Comparison of ENCODE assay signal across 12 mouse cellular contexts in genomic region chr8:119352977-119353658, GRCm38 (mm10). TPM values are rescaled to one million over a fixed set of nuclear protein-coding genes. Genes with fewer than 3 reads are reported as not detected.
A peak's percentile ranks its signal among the peaks of the same experiment; 100 is the strongest.
DNase-seq lines count a peak whose midpoint lies in the region; ATAC-seq and TF ChIP-seq lines count a peak whose summit lies in the region.
"Had no signal": no experiment of that assay in that cellular context is flagged by ENCODE, and none has a peak within 500 bp of the region (broad histone marks: within the 10 kb centered on the region; RNA-seq: fewer than 3 reads in every experiment).

No protein-coding gene starts in this region.

- intact Hi-C loops in gastrocnemius, adult 2 months (cut with DNase I): no loop called here

- H3K27me3 ChIP-seq in heart, embryonic 10.5 days (ENCODE audit: insufficient read depth, poor library complexity, severe bottlenecking): no peaks in the 10 kb centered on the region
- no peaks in the 10 kb centered on the region for H3K27me3 ChIP-seq in G1E (ENCODE audit: insufficient read depth, low read length)
- H3K27me3 ChIP-seq in midbrain, embryonic 16.5 days (ENCODE audit: control insufficient read depth, insufficient read depth, low read depth, low read length): no peaks in the 10 kb centered on the region
- H3K27me3 ChIP-seq: midbrain, embryonic 15.5 days had no signal

- peak overlapping the region; percentile 2; the same call in 1 of the 2 replicates for H3K27ac ChIP-seq in heart, embryonic 10.5 days
- no peak overlapping the region for H3K27ac ChIP-seq in gastrocnemius, adult 2 months
- no peak overlapping the region for H3K27ac ChIP-seq in midbrain, embryonic 16.5 days (ENCODE audit: low read length)
- H3K27ac ChIP-seq: hindbrain, embryonic 10.5 days; midbrain, embryonic 15.5 days had no signal

- H3K36me3 ChIP-seq in heart, embryonic 10.5 days: peaks cover 33% of the 10 kb centered on the region
- H3K36me3 ChIP-seq in G1E (replicated peaks): peaks cover 37% of the 10 kb centered on the region
- peaks cover 16% of the 10 kb centered on the region for H3K36me3 ChIP-seq in midbrain, embryonic 16.5 days (ENCODE audit: control insufficient read depth, insufficient read depth, low read length)

- H3K9me3 ChIP-seq in heart, embryonic 10.5 days: no peaks in the 10 kb centered on the region
- H3K9me3 ChIP-seq in G1E (replicated peaks): no peaks in the 10 kb centered on the region
- no peaks in the 10 kb centered on the region for H3K9me3 ChIP-seq in midbrain, embryonic 16.5 days (replicated peaks; ENCODE audit: control insufficient read depth, low read length, poor library complexity, severe bottlenecking)
- H3K9me3 ChIP-seq: hindbrain, embryonic 10.5 days; midbrain, embryonic 15.5 days had no signal

- no peak overlapping the region for H3K4me3 ChIP-seq in heart, embryonic 10.5 days
- H3K4me3 ChIP-seq in G1E (ENCODE audit: low read depth, low read length): peak overlapping the region; percentile 27; the same call in 1 of the 2 replicates
- no peak overlapping the region for H3K4me3 ChIP-seq in gastrocnemius, adult 2 months
- no peak overlapping the region for H3K4me3 ChIP-seq in midbrain, embryonic 16.5 days (ENCODE audit: low read depth, low read length)
- H3K4me3 ChIP-seq: hindbrain, embryonic 10.5 days; midbrain, embryonic 15.5 days had no signal

- peak; percentile 70 for ATAC-seq in G1E (ENCODE audit: extremely low read depth, insufficient number of reproducible peaks, low FRiP score, poor library complexity, severe bottlenecking)
- peak; percentile 82 for ATAC-seq in common myeloid progenitor, adult 5-6 weeks (replicated peaks; ENCODE audit: low read depth, poor library complexity, severe bottlenecking)
- peak; percentile 71 for ATAC-seq in megakaryocyte progenitor cell, adult 5-6 weeks (replicated peaks; ENCODE audit: poor library complexity)
- no peak for ATAC-seq in midbrain, embryonic 16.5 days
- ATAC-seq: midbrain, embryonic 15.5 days had no signal

- peak; percentile 72 for DNase-seq in heart, embryonic 10.5 days (ENCODE audit: low spot score)
- DNase-seq in heart, postnatal 4 days: no peak
- no peak for DNase-seq in G1E (ENCODE audit: low spot score)
- DNase-seq in gastrocnemius, adult 2 months: no peak
- no peak for DNase-seq in frontal cortex, postnatal 36 days (ENCODE audit: low spot score in 2 of 2)
- DNase-seq: adrenal gland, postnatal 25 days; kidney, adult 11 months had no signal

- no peak overlapping the region for H3K4me2 ChIP-seq in midbrain, embryonic 16.5 days (ENCODE audit: low read length)
- H3K4me2 ChIP-seq: midbrain, embryonic 15.5 days had no signal

- TF ChIP-seq CTCF in G1E (IDR thresholded peaks at IDR 0.05; ENCODE audit: low read depth, low read length): no peak
- no peak for TF ChIP-seq CTCF in gastrocnemius, adult 2 months (IDR thresholded peaks at IDR 0.05)

- WGBS in heart, embryonic 10.5 days: 70% methylated on average over 10 of the region's 10 CpGs
- WGBS in midbrain, embryonic 16.5 days: 82% methylated on average over 10 of the region's 10 CpGs

- H3K9ac ChIP-seq in midbrain, embryonic 16.5 days (ENCODE audit: low read depth, low read length): no peak overlapping the region
- H3K9ac ChIP-seq: midbrain, embryonic 15.5 days had no signal

- peaks cover 6% of the 10 kb centered on the region; the same call in 1 of the 2 replicates for H3K4me1 ChIP-seq in heart, embryonic 10.5 days
- H3K4me1 ChIP-seq in G1E (ENCODE audit: insufficient read depth, low read depth, low read length): peaks cover 28% of the 10 kb centered on the region
- H3K4me1 ChIP-seq in midbrain, embryonic 16.5 days (ENCODE audit: control insufficient read depth, insufficient read depth, low read length): no peaks in the 10 kb centered on the region
- H3K4me1 ChIP-seq: hindbrain, embryonic 10.5 days; midbrain, embryonic 15.5 days had no signal

RNA-seq across cellular contexts. Expression of gene Hsbp1, which starts 8.8 kb away (rescaled TPM):
- 250 and 267 TPM in 2 replicates for polyA plus RNA-seq in heart, embryonic 10.5 days (2016; fragmentation: Nextera tagmentation; extraction: Ambion mirVana)
- total RNA-seq in heart, postnatal 4 days (2021): 100 to 1,000 TPM; 180 to 183 TPM
- total RNA-seq in G1E (2014; fragmentation: Nextera tagmentation) (191 and 220 TPM in 2 replicates), G1E (2017) (92.1 and 104 TPM in 2 replicates)
- 50.6 and 60.5 TPM in 2 replicates for polyA plus RNA-seq in G1E (2012)
- 80.3 and 97.3 TPM in 2 replicates for total RNA-seq in common myeloid progenitor, adult 5-6 weeks (2017)
- total RNA-seq in megakaryocyte progenitor cell, adult 5-6 weeks (2015): 162 TPM in 2 replicates
- total RNA-seq in megakaryocyte progenitor cell, adult 5-6 weeks (2017): 82.7 and 83.3 TPM in 2 replicates
- total RNA-seq in gastrocnemius, adult 2 months (2021): 100 to 1,000 TPM; 132 to 151 TPM
- polyA plus RNA-seq in midbrain, embryonic 16.5 days (2015; fragmentation: Nextera tagmentation; extraction: Ambion mirVana): 860 and 970 TPM in 2 replicates

RNA-seq across cellular contexts. Expression of gene Mlycd, which starts 41.6 kb away (rescaled TPM):
- 15.2 and 17.7 TPM in 2 replicates for polyA plus RNA-seq in heart, embryonic 10.5 days (2016; fragmentation: Nextera tagmentation; extraction: Ambion mirVana)
- 10 to 100 TPM; 70.4 to 72.5 TPM for total RNA-seq in heart, postnatal 4 days (2021)
- 4.1 and 7.7 TPM in 2 replicates for total RNA-seq in G1E (2014; fragmentation: Nextera tagmentation)
- 10.5 and 14.8 TPM in 2 replicates for total RNA-seq in G1E (2017)
- 16.7 and 20.1 TPM in 2 replicates for polyA plus RNA-seq in G1E (2012)
- total RNA-seq in common myeloid progenitor, adult 5-6 weeks (2017): 8.1 and 12.0 TPM in 2 replicates
- 6.4 and 7.7 TPM in 2 replicates for total RNA-seq in megakaryocyte progenitor cell, adult 5-6 weeks (2015)
- total RNA-seq in megakaryocyte progenitor cell, adult 5-6 weeks (2017): 6.5 and 7.8 TPM in 2 replicates
- 100 to 1,000 TPM in 1 of 2 experiments, 10 to 100 TPM in 1; 78.9 to 103 TPM for total RNA-seq in gastrocnemius, adult 2 months (2021)
- 13.9 and 15.0 TPM in 2 replicates for polyA plus RNA-seq in midbrain, embryonic 16.5 days (2015; fragmentation: Nextera tagmentation; extraction: Ambion mirVana)
